Mouse (Mus musculus) embryo, embryonic 9.5 days (tissue): ENCODE data around the gene Vasn.

Source experiments
- DNase-seq: peaks from one replicate; pipeline ENCODE4 v3.0.0-alpha.2; 2017; ENCODE audit errors: extremely low spot score

The Vasn gene

DNA sequence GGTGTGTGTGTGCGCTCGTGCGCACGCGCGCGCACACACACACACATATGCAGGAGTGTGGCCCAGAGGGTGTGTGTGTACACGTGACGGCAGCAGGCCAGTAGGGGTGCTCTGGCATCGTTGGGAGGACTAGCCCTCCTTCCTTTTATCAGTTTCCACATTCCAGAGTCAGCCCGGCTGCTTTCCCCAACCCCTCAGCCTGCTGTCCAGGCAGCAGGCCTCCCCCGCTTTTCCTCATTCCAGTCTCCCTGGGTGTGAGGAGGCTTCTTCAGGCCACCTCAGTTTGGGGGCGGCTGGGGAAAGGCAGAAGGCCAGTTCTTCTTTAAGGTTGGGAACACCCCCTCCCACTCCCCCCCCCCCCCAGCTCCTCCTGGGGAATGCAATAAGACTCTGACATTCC, 2.4 kb downstream of the Vasn start:
- peak; percentile 60 for DNase-seq

DNA sequence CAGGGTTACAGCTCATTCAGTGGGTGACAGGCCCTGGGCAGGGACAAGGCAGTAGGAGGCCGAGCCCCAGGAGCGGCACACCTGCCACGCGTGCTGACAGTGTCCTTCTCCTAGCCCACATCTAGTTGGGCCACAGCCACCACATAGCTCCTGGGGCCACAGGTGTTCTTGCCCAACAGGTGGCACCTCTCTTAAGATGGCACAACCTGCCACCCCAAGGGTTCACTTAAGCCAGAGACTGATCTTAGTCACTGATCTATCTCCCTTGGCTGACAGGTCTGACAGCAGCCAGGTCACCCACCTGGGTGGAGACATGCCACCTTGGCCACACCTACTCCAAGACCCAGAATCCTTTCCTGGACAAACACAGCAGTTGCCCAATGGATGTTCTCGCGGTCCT, 3.2 kb downstream of the Vasn start:
- DNase-seq = no peak

DNA sequence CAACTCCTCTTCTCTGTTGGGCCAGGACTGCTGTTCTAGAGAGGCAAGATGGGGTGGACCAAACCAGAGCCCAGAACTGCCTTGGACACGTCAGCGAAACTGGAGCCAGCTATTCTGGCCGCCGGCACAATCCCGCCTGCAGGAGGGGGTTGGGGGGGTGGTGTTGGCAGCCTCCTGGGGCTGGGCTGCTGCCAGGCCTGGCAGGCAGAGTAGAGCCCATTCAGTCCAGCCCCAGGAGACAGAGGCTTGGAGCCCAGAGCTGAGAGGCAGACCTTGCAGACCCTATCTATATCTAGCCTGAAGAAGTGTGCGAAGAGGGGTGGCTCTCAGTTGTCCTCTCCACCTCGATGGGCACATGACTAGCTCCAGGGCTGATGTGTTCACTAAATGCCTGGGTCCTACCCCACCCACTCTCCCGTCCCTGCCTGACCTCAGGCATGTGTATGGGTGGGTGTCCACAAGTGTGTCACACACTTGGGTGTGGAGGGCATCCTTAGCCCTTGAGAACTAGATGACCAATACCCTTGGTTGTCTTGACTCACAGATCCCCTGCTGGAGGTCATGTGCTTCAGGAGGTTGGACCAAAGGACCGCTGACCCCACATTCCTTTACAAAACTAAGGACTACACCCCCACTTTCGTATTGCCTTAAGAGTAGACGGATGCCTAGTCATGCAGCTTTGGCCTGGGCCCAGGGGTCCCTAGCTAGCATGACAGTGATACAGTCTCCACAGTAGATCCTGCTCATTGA, 4.1 kb downstream of the Vasn start:
- no peak for DNase-seq

- DNase-seq = no peak
Measured at GRCm38 (mm10) chr16:4645867-4646266, 6.1 kb downstream of the Vasn start.

GRCm38 (mm10) chr16:4646831-4647230, 7.1 kb downstream of the Vasn start:
- DNase-seq = no peak

DNA sequence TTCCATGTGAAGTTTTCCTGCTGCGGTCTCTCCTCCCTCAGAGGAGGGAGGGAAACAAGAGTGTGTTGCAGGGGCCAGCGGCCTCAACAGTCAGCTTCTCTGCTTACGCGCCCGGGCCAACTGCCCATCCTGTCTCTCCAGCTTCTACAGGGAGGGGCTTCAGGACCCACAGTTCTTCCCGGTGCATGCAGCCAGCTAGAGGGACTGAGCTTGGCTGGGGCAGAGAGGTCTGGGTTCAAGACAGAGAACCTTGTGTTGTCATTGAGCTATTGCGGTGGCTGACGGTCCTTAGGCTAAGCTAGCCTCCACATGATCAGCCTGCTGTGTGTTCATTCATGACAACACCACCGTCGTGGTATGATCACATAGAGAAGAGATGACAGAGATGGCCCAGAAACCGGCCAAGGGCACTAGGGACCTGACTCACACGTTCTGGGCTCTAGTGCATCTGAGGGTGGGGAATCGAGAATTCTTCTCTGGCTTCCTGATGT, 8.0 kb downstream of the Vasn start:
- DNase-seq = no peak

GRCm38 (mm10) chr16:4648416-4649023, 8.8 kb downstream of the Vasn start:
- no peak for DNase-seq

DNA sequence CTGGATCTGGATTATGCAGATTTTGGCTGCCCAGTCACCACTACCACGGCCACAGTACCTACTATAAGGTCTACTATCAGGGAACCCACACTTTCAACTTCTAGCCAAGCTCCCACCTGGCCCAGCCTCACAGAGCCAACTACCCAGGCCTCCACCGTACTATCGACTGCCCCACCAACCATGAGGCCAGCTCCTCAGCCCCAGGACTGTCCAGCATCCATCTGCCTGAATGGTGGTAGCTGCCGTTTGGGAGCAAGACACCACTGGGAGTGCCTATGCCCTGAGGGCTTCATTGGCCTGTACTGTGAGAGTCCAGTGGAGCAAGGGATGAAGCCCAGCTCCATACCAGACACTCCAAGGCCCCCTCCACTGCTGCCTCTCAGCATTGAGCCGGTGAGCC, 9.5 kb downstream of the Vasn start:
- DNase-seq = no peak

DNA sequence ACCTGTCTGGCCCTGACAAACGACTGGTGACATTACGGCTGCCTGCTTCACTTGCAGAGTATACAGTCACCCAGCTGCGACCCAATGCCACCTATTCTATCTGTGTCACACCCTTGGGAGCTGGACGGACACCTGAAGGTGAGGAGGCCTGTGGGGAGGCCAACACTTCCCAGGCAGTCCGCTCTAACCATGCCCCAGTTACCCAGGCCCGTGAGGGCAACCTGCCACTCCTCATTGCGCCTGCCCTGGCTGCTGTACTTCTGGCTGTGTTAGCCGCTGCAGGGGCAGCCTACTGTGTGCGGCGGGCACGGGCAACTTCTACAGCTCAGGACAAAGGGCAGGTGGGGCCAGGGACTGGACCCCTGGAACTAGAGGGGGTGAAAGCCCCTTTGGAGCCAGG, 10.0 kb downstream of the Vasn start:
- no peak for DNase-seq

DNA sequence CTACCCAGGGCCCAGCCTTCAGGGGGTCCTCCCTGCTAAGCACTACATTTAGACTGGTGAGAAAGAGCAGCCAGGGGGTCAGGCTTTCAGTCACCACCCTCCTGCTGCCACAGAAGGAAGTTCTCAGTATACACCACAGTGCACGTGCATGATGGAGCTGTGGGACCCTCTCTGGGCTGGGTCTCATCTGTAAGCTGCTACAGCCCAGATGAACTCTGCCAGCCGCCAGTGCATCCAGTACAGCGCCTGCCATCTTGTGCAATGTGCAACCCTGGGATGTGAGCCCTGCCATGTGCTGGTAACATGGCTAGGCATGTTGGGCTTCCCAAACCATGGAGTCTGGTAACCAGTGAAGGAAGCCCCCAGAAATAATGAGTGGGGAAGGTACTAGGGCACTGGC, 10.4 kb downstream of the Vasn start:
- no peak for DNase-seq

- no peak for DNase-seq
Measured at GRCm38 (mm10) chr16:4651081-4651480, 11.3 kb downstream of the Vasn start.

DNA sequence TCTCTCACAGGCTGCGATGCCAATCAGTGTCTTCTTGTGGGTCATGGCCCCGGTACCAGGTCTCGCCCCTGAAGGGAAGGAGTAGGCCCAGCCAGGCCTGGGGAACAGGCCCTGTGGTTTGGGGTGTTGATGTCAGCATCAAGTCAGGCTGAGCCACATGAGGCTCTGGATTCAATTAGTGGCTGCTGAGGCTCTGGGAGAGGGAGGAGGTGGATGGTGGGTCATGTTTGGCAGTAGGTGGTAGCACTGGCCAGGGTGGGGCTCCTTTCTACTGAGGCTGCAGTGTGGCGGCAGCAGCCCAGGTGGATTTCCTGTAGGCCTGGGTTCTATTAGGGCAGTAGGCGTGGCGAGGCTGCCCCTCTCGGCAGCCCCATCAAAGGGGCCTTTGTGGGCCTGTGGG, 11.9 kb downstream of the Vasn start:
- DNase-seq = peak; percentile 53

DNA sequence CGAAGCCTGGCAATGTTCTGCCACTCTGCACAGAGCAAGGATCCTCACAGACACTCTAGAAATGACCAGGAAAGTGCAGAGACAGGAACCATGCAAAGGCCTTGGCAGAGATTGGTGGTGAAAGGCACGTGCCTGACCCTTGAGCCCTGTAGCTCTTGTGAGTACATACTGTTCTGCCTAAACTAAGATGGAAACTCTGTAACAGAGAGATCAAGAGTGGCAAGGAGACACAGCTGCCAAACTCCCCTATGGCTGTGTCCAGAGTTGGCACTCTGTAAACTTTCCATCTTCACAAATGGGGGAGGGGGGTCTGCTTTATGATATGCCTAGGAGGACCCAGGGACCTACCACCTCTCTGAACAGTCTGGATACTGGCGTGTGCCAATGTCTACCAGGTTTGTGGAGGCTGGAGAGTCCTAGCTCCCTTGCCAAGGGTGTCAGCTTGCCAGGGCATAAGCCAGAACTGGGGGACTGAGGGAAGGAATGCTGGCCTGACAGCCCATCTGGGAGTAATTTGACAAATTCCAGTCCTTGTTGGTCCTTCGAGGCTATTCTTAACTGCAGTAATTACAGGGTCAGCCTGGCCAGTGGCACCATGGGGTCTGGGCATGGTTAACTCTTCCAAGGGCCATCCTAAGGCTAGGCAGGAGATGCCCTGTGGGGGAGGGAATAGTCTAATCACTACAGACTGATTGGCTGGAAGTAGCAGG, 13.1 kb downstream of the Vasn start:
- no peak for DNase-seq

DNA sequence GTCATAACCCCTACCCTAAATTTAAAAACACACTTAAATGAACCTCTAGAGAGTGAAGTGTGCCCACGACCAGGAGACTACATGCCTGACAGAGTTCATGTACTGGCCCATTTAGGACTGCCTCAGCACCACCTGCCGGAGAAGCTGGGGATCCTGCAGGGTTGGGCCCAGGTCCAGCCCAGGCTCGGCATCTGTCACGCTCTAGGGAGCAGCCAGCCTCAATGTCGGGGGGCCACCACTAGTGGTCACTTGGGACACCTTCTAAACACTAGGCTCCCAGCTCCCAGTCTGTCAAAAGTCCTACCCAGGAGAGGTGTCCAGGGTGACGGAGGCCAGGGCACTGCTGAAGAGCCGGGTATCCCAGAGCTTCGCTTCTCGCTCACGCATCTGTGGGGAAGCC, 15.0 kb downstream of the Vasn start:
- DNase-seq = no peak

DNA sequence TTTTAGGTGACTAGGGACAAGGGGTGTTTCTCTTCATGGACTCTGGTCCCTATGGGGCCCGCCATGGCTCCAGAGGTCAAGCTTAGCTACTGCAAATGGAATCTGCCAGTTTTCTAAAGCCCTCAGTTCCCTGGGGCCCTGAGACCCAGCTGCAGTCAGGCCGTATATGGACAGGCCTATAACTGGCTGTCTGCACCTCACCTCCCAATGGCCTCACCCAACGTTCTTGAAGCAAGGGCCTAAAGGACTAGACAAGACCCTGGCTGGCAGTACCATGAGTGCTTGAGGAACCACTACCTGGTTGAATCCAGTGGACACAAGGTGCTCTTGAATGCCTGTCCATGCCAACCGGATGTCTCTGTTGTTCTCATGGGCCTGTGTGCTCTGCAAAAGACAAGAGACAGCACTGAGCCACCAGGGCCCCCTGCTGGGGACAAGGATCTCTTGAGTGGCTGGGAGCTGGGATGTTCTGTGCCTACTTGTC, 15.6 kb downstream of the Vasn start:
- DNase-seq = no peak

GRCm38 (mm10) chr16:4655764-4656570, 16.2 kb downstream of the Vasn start:
- DNase-seq = no peak

GRCm38 (mm10) chr16:4656571-4657081, 16.9 kb downstream of the Vasn start:
- no peak for DNase-seq

GRCm38 (mm10) chr16:4658781-4659245, 19.1 kb downstream of the Vasn start:
- peak; percentile 79 for DNase-seq

GRCm38 (mm10) chr16:4659326-4659725, 19.6 kb downstream of the Vasn start:
- DNase-seq = no peak

- no peak for DNase-seq
Measured at GRCm38 (mm10) chr16:4661605-4662004, 21.9 kb downstream of the Vasn start.

DNA sequence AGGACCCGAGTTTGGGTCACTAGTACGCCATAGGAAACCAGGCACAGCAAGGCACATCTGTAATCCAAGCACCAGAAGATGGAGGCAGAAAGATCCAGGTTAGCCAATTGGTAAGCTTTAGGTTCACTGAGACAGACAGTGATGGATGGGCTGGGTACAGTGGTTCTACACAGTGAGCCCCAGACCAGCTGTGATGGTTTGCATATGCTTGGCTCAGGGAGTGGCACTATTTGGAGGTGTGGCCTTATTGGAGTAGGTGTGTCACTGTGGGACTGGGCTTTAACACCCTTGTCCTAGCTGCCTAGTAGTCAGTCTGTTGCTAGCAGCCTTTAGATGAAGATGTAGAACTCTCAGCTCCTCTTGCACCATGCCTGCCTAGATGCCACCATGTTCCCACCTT, 24.1 kb downstream of the Vasn start:
- no peak for DNase-seq

- DNase-seq = no peak
Measured at GRCm38 (mm10) chr16:4665726-4666125, 26.0 kb downstream of the Vasn start.
